Mouse (Mus musculus) C2C12 (cell line): Measurements from ENCODE around the gene Lrrn4cl.

ENCODE experiments used
- CEBPB ChIP-seq: IDR thresholded peaks from one replicate; pipeline ENCODE4 v1.6.1; 2011; ENCODE audit warnings: low read depth, mild to moderate bottlenecking, control low read depth, moderate library complexity
- CTCF ChIP-seq: IDR thresholded peaks from one replicate; pipeline ENCODE4 v1.5.1; 2011; ENCODE audit not compliant: control insufficient read depth, insufficient read depth, insufficient read length
- FOSL1 ChIP-seq: IDR thresholded peaks from one replicate; pipeline ENCODE4 v1.8.0; 2011; ENCODE audit warnings: mild to moderate bottlenecking, low read length; ENCODE audit not compliant: poor library complexity, insufficient read depth, severe bottlenecking
- MAX ChIP-seq: IDR thresholded peaks from one replicate; pipeline ENCODE4 v1.6.1; 2011; ENCODE audit warnings: mild to moderate bottlenecking, control low read depth
- MYOD1 ChIP-seq: IDR thresholded peaks from one replicate; pipeline ENCODE4 v1.6.1; 2011; ENCODE audit warnings: low read depth; ENCODE audit not compliant: control insufficient read depth, insufficient read length
- MYOG ChIP-seq: IDR thresholded peaks from one replicate; pipeline ENCODE4 v1.6.1; 2011; ENCODE audit not compliant: control insufficient read depth, insufficient read length; ENCODE audit errors: extremely low read depth
- USF1 ChIP-seq: IDR thresholded peaks from one replicate; pipeline ENCODE4 v1.6.1; 2011; ENCODE audit warnings: low read depth, mild to moderate bottlenecking, control low read depth, moderate library complexity

- TF ChIP-seq CTCF (no peak), MAX (no peak), USF1 (no peak), CEBPB (no peak), MYOG (no peak), MYOD1 (no peak), FOSL1 (no peak)
Observed at GRCm38 (mm10) chr19:8817001-8817400, 33.6 kb upstream of the Lrrn4cl start.
